Mouse (Mus musculus) stomach, postnatal 0 days (tissue): ENCODE data around the gene Slc7a10. TPM values are rescaled to one million over a fixed set of nuclear protein-coding genes. Genes with fewer than 3 reads are reported as not detected.

Experiments used
- ATAC-seq: fragments of 200-750 bp; cut with Nextera tagmentation; 2 replicates; pipeline ENCODE4 v1.8.0; 2017; ENCODE audit not compliant: low FRiP score, low TSS enrichment
- DNase-seq: peaks from one replicate; pipeline ENCODE4 v3.0.0-alpha.2; 2016; ENCODE audit warnings: low spot score
- H3K27ac ChIP-seq: fragments of 300-500 bp; sonication (generic); replicated peaks from 2 replicates; pipeline ENCODE4 v1.5.1; 2014; ENCODE audit warnings: mild to moderate bottlenecking, control low read depth
- H3K27me3 ChIP-seq: fragments of 300-500 bp; sonication (generic); 2 replicates; pipeline ENCODE4 v1.6.1; 2014; ENCODE audit warnings: low read length; ENCODE audit not compliant: control insufficient read depth, insufficient read depth
- H3K36me3 ChIP-seq: fragments of 300-500 bp; sonication (generic); 2 replicates; pipeline ENCODE4 v1.6.1; 2014; ENCODE audit warnings: low read length, mixed read lengths; ENCODE audit not compliant: control insufficient read depth, insufficient read depth
- H3K4me1 ChIP-seq: fragments of 300-500 bp; sonication (generic); replicated peaks from 2 replicates; pipeline ENCODE4 v1.6.1; 2014; ENCODE audit warnings: antibody characterized with exemption; ENCODE audit not compliant: control insufficient read depth, insufficient read depth
- H3K4me2 ChIP-seq: fragments of 300-500 bp; sonication (generic); replicated peaks from 2 replicates; pipeline ENCODE4 v1.6.1; 2014; ENCODE audit warnings: low read depth, mild to moderate bottlenecking, control low read depth, moderate library complexity
- H3K4me3 ChIP-seq: fragments of 300-500 bp; sonication (generic); 2 replicates; pipeline ENCODE4 v1.5.1; 2014; ENCODE audit warnings: low read depth, low read length, control low read depth
- H3K9ac ChIP-seq: fragments of 300-500 bp; sonication (generic); 2 replicates; pipeline ENCODE4 v1.6.1; 2014; ENCODE audit warnings: mild to moderate bottlenecking, low read length, control low read depth, mixed read lengths
- H3K9me3 ChIP-seq: fragments of 300-500 bp; sonication (generic); 2 replicates; pipeline ENCODE4 v1.6.1; 2016; ENCODE audit warnings: low read length; ENCODE audit not compliant: control insufficient read depth
- CTCF ChIP-seq: IDR thresholded peaks from 2 replicates; pipeline ENCODE4 v1.5.1; 2016; ENCODE audit warnings: antibody characterized with exemption, low read depth, mild to moderate bottlenecking, moderate library complexity
- EP300 ChIP-seq: optimal IDR thresholded peaks from 2 replicates; pipeline ENCODE3; 2016; ENCODE audit warnings: antibody characterized with exemption
- WGBS: fragments of 180-500 bp; shearing (Covaris S2); extraction: QIAGEN DNeasy Blood & Tissue Kit; methylation state at CpG from one replicate; pipeline ENCODE4 v1.1.7; 2014; 5-methylcytosine and 5-hydroxymethylcytosine counted together
- polyA plus RNA-seq: library from polyadenylated mRNA; unstranded; fragments of >200 nt; fragmentation: Nextera tagmentation; extraction: Ambion mirVana; gene quantifications from 2 replicates; pipeline ENCODE4 v1.2.1, GENCODE M21; 2015

Gene Slc7a10
- polyA plus RNA-seq, 1 experiment from 2014 or later, result 0.82 TPM

GRCm38 (mm10) chr7:35156561-35157477 is 29.4 kb upstream of the Slc7a10 start:
- H3K9ac ChIP-seq, result no peak overlapping the region
- H3K4me3 ChIP-seq, result no peak overlapping the region

GRCm38 (mm10) chr7:35157512-35157911 is 28.7 kb upstream of the Slc7a10 start:
- Histone ChIP-seq H3K4me2 (no peak overlapping the region), H3K27ac (no peak overlapping the region), H3K27me3 (no peaks in the 10 kb centered on the region), H3K4me3 (no peak overlapping the region), H3K9ac (no peak overlapping the region), H3K9me3 (no peaks in the 10 kb centered on the region), H3K4me1 (no peaks in the 10 kb centered on the region), H3K36me3 (no peaks in the 10 kb centered on the region)
- 52% methylated on average over 3 of the region's 3 CpGs for WGBS
- TF ChIP-seq EP300 (no peak), CTCF (no peak)
- ATAC-seq, result no peak
- DNase-seq, result no peak

More at GRCm38 (mm10) chr7:35156561-35157477, 29.4 kb upstream of the Slc7a10 start:
- H3K4me2 ChIP-seq, result no peak overlapping the region
- H3K9me3 ChIP-seq, result no peaks in the 10 kb centered on the region
- no peaks in the 10 kb centered on the region for H3K36me3 ChIP-seq
- no peak for ATAC-seq
- H3K27ac ChIP-seq, result no peak overlapping the region
- 56% methylated on average over 16 of the region's 16 CpGs for WGBS
- H3K4me1 ChIP-seq, result no peaks in the 10 kb centered on the region
- TF ChIP-seq EP300 (no peak), CTCF (no peak)
- no peaks in the 10 kb centered on the region for H3K27me3 ChIP-seq
- DNase-seq, result no peak

- no peak for ATAC-seq
- H3K27ac ChIP-seq, result no peak overlapping the region
- TF ChIP-seq CTCF (no peak), EP300 (no peak)
- no peak overlapping the region for H3K9ac ChIP-seq
- DNase-seq, result no peak
- H3K4me2 ChIP-seq, result no peak overlapping the region
- no peaks in the 10 kb centered on the region for H3K36me3 ChIP-seq
- H3K4me3 ChIP-seq, result no peak overlapping the region
- H3K27me3 ChIP-seq, result no peaks in the 10 kb centered on the region
- H3K9me3 ChIP-seq, result no peaks in the 10 kb centered on the region
- WGBS, result 79% methylated on average over 6 of the region's 6 CpGs
- no peaks in the 10 kb centered on the region for H3K4me1 ChIP-seq
Measured at GRCm38 (mm10) chr7:35162443-35162842, 23.7 kb upstream of the Slc7a10 start.

- Histone ChIP-seq H3K27me3 (no peaks in the 10 kb centered on the region), H3K4me3 (no peak overlapping the region), H3K4me1 (no peaks in the 10 kb centered on the region), H3K36me3 (no peaks in the 10 kb centered on the region), H3K4me2 (no peak overlapping the region), H3K9ac (no peak overlapping the region), H3K27ac (no peak overlapping the region), H3K9me3 (no peaks in the 10 kb centered on the region)
- DNase-seq (no peak), ATAC-seq (no peak)
- TF ChIP-seq CTCF, result no peak
- WGBS, result 65% methylated on average over 7 of the region's 7 CpGs
Measured at GRCm38 (mm10) chr7:35163600-35163999, 22.6 kb upstream of the Slc7a10 start.

- no peak for DNase-seq
- Histone ChIP-seq H3K4me2 (no peak overlapping the region), H3K4me1 (no peaks in the 10 kb centered on the region), H3K9me3 (no peaks in the 10 kb centered on the region), H3K9ac (no peak overlapping the region), H3K27me3 (no peaks in the 10 kb centered on the region), H3K27ac (no peak overlapping the region), H3K36me3 (no peaks in the 10 kb centered on the region), H3K4me3 (no peak overlapping the region)
- WGBS, result 62% methylated on average over 6 of the region's 6 CpGs
- no peak for ATAC-seq
- TF ChIP-seq EP300 (no peak), CTCF (no peak)
Measured at GRCm38 (mm10) chr7:35164131-35164530, 22.1 kb upstream of the Slc7a10 start.

- Histone ChIP-seq H3K27ac (no peak overlapping the region), H3K9ac (no peak overlapping the region), H3K4me1 (no peaks in the 10 kb centered on the region), H3K4me3 (no peak overlapping the region), H3K4me2 (no peak overlapping the region), H3K36me3 (no peaks in the 10 kb centered on the region), H3K27me3 (no peaks in the 10 kb centered on the region), H3K9me3 (no peaks in the 10 kb centered on the region)
- no peak for DNase-seq
- no peak for ATAC-seq
- no peak for TF ChIP-seq EP300
- TF ChIP-seq CTCF, result no peak
- WGBS, result 74% methylated on average over 5 of the region's 5 CpGs
Measured at GRCm38 (mm10) chr7:35166988-35167387, 19.2 kb upstream of the Slc7a10 start.
